Mouse (Mus musculus) kidney, embryonic 14.5 days (tissue): Measurements from ENCODE around the gene Gm42517. TPM values are rescaled to one million over a fixed set of nuclear protein-coding genes. Genes with fewer than 3 reads are reported as not detected.

Experiments
- ATAC-seq: fragments of 200-750 bp; cut with Nextera tagmentation; 2 replicates; pipeline ENCODE4 v1.8.0; 2017; ENCODE audit warnings: moderate number of reproducible peaks, mild to moderate bottlenecking, moderate TSS enrichment, moderate library complexity; ENCODE audit not compliant: low FRiP score, low TSS enrichment
- H3K27ac ChIP-seq: fragments of 300-500 bp; sonication (generic); 2 replicates; pipeline ENCODE4 v1.5.1; 2014; ENCODE audit warnings: low read depth, mild to moderate bottlenecking, low read length, moderate library complexity, mixed read lengths
- H3K27me3 ChIP-seq: fragments of 300-500 bp; sonication (generic); 2 replicates; pipeline ENCODE4 v1.6.1; 2014; ENCODE audit warnings: mild to moderate bottlenecking, low read length; ENCODE audit not compliant: control insufficient read depth, insufficient read depth
- H3K36me3 ChIP-seq: fragments of 300-500 bp; sonication (generic); 2 replicates; pipeline ENCODE4 v1.6.1; 2014; ENCODE audit warnings: low read length, mixed read lengths; ENCODE audit not compliant: control insufficient read depth, insufficient read depth
- H3K4me1 ChIP-seq: fragments of 300-500 bp; sonication (generic); 2 replicates; pipeline ENCODE4 v1.6.1; 2014; ENCODE audit warnings: low read length, mixed read lengths; ENCODE audit not compliant: control insufficient read depth, insufficient read depth
- H3K4me2 ChIP-seq: fragments of 300-500 bp; sonication (generic); replicated peaks from 2 replicates; pipeline ENCODE4 v1.6.1; 2014; ENCODE audit warnings: low read depth, mild to moderate bottlenecking, low read length
- H3K4me3 ChIP-seq: fragments of 300-500 bp; sonication (generic); 2 replicates; pipeline ENCODE4 v1.5.1; 2014; ENCODE audit warnings: mild to moderate bottlenecking, low read length
- H3K9ac ChIP-seq: fragments of 300-500 bp; sonication (generic); 2 replicates; pipeline ENCODE4 v1.6.1; 2014; ENCODE audit warnings: low read depth, mild to moderate bottlenecking, low read length, moderate library complexity
- H3K9me3 ChIP-seq: fragments of 300-500 bp; sonication (generic); 2 replicates; pipeline ENCODE4 v1.6.1; 2016; ENCODE audit warnings: low read length; ENCODE audit not compliant: control insufficient read depth
- WGBS: fragments of 180-500 bp; shearing (Covaris S2); extraction: QIAGEN DNeasy Blood & Tissue Kit; methylation state at CpG from one replicate; pipeline ENCODE4 v1.1.7; 2014; 5-methylcytosine and 5-hydroxymethylcytosine counted together
- polyA plus RNA-seq: library from polyadenylated mRNA; unstranded; fragments of >200 nt; fragmentation: Nextera tagmentation; extraction: Ambion mirVana; gene quantifications from 2 replicates; pipeline ENCODE4 v1.2.1, GENCODE M21; 2014

Gene Gm42517
- polyA plus RNA-seq, 1 experiment from 2014 or later, result not detected

DNA sequence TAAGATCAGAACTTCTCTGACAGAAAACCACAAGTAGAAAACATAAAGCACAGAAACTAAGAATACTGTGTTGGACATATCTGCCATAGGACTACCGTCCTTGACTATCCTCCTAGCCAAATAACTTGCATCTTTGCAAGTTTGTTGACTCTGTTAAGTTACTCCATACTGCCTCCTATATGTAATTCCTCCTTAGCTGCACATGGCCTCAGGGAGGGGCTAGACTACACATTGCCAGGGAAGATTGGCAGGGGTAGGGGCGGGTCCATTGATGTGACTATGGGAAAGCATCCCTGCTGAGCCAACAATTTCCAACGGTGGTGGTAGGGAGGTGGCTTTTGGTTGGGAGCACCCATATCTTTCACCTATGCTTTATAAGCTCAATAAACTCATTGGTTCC is 5.4 kb downstream of the Gm42517 start:
- Histone ChIP-seq H3K36me3 (no peaks in the 10 kb centered on the region), H3K4me2 (no peak overlapping the region), H3K27ac (no peak overlapping the region), H3K4me1 (0 out of 2 replicates have a peak, but pooled peaks cover 7% of the 10 kb centered on the region), H3K27me3 (peaks cover 49% of the 10 kb centered on the region), H3K4me3 (no peak overlapping the region), H3K9ac (no peak overlapping the region), H3K9me3 (no peaks in the 10 kb centered on the region)
- WGBS, result 33% methylated on average over 3 of the region's 3 CpGs
- ATAC-seq, result no peak

DNA sequence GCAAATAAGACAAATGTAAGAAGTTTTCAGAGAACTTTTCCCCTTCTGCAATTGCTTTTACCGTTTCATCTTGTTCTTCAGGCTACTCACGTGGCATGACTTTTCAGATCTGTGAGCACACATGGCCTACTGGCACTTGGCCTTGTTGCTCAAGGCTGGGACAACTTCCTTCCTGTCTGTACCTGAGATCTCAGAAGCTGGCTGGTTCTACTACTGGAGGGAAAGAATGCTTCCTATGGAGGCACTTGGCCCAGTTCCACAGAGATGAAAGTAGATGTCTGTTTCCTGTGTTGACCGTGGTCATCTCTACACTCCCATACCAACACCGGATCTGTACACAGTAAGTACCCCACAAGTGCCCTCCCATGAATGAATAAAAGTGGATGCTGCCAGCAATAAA is 7.5 kb downstream of the Gm42517 start:
- Histone ChIP-seq H3K36me3 (no peaks in the 10 kb centered on the region), H3K9me3 (no peaks in the 10 kb centered on the region), H3K4me2 (no peak overlapping the region), H3K4me3 (no peak overlapping the region), H3K4me1 (no peaks in the 10 kb centered on the region), H3K27me3 (peaks cover 28% of the 10 kb centered on the region), H3K27ac (no peak overlapping the region), H3K9ac (no peak overlapping the region)
- 85% methylated on average over 4 of the region's 4 CpGs for WGBS
- no peak for ATAC-seq

DNA sequence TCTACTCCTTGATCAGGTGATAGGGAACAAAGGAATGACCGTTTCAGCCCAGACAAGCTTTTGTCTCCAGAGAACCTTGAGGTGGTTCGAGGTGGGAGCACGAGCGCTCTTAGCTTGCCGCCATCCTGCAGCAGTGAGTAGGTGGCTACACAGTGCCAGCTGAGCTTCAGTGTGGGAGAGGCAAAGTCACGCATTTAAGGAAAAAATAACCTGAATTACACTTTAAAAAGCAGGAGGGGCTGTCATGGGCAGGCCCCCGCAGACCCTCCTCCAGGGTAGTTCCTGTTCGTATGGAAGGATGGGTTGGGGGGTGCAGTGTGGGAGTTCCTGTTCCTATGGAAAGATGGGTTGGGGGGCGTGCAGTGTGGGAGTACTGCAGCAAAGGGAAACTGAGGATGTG is 8.2 kb downstream of the Gm42517 start:
- H3K36me3 ChIP-seq, result no peaks in the 10 kb centered on the region
- 89% methylated on average over 9 of the region's 9 CpGs for WGBS

DNA sequence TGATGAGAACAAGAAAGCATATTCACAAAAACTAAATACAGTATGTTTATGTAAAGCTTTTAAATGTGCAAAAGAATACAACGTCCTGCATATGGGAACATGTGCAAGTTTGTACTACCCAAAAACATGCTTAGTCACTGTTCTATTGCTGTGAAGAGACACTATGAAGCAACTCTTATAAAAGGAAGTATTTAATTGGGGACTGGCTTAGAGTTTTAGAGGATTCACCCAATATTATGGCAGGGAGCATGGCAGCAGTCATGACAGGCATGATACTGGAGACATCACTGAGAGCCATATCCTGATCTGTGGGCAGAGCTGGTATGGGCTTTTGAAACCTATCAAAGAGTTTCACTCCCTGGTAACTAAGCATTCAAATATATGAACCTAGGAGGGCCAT is 9.9 kb downstream of the Gm42517 start:
- Histone ChIP-seq H3K27me3 (peaks cover 6% of the 10 kb centered on the region; the same call in 1 of the 2 replicates), H3K9ac (no peak overlapping the region), H3K36me3 (no peaks in the 10 kb centered on the region), H3K4me2 (no peak overlapping the region), H3K4me3 (no peak overlapping the region), H3K9me3 (no peaks in the 10 kb centered on the region), H3K4me1 (no peaks in the 10 kb centered on the region), H3K27ac (no peak overlapping the region)
- no peak for ATAC-seq
- WGBS, result 93% methylated on average over 1 of the region's 1 CpGs

More for the DNA sequence above, 8.2 kb downstream of the Gm42517 start:
- H3K4me2 ChIP-seq, result no peak overlapping the region
- peaks cover 21% of the 10 kb centered on the region for H3K27me3 ChIP-seq
- no peaks in the 10 kb centered on the region for H3K9me3 ChIP-seq
- ATAC-seq, result no peak
- H3K4me3 ChIP-seq, result no peak overlapping the region
- no peak overlapping the region for H3K9ac ChIP-seq
- H3K4me1 ChIP-seq, result no peaks in the 10 kb centered on the region
- no peak overlapping the region for H3K27ac ChIP-seq

DNA sequence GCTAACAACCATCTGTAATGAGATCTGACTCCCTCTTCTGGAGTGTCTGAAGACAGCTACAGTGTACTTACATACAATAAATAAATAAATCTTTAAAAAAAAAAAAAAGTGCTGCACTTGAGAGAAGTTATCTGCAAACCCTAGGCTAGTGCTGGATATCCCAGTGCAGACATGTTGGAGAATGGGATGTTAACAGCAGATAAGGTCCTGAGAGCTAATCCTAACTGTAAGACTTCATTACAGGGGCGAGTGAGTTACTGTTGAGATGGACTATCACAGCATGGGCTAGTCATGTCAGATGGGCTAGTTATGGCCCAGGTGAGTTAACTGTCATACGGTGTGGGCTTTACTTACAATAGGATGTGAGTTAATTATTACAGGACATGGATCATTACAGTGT is 13.7 kb downstream of the Gm42517 start:
- Histone ChIP-seq H3K9ac (no peak overlapping the region), H3K9me3 (no peaks in the 10 kb centered on the region), H3K36me3 (peaks cover 6% of the 10 kb centered on the region; the same call in 1 of the 2 replicates), H3K4me1 (no peaks in the 10 kb centered on the region), H3K4me3 (no peak overlapping the region), H3K4me2 (no peak overlapping the region), H3K27me3 (no peaks in the 10 kb centered on the region), H3K27ac (no peak overlapping the region)
- no peak for ATAC-seq
- WGBS, result 81% methylated on average over 2 of the region's 2 CpGs

DNA sequence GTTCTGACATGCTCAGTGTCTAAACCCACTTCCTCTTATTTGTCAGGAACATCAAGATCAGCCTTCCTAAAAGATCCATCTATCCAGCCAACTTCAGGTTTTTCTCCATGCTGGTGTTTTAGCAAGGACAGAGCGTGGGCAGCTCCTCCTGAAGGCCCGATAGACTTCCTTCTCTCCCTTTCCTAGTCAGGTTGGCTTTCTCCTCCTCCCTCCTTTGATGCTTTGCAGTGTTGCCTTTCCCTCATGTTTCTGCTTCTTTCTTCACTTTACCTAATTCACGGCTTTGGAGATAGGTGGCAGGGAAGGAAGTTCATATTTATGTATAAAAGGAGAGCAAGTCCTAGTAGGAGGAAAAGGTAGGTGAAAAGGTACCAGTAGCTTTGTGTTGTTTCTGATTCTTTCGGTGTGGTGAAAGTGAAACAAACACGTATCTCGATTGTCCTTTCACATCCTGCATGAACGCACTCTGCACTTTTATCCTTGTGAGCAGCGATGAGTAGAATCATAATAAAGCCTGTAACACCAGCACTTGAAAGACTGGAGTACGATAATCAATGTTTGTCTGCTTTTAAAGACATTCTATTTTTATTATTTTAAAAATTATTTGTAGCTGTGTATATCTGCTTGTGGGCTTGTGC is 18.1 kb downstream of the Gm42517 start:
- Histone ChIP-seq H3K36me3 (peaks cover 17% of the 10 kb centered on the region; the same call in 1 of the 2 replicates), H3K9me3 (no peaks in the 10 kb centered on the region), H3K4me2 (no peak overlapping the region), H3K9ac (no peak overlapping the region), H3K4me3 (no peak overlapping the region), H3K27me3 (no peaks in the 10 kb centered on the region), H3K4me1 (no peaks in the 10 kb centered on the region), H3K27ac (no peak overlapping the region)
- ATAC-seq, result no peak
- 94% methylated on average over 9 of the region's 9 CpGs for WGBS

DNA sequence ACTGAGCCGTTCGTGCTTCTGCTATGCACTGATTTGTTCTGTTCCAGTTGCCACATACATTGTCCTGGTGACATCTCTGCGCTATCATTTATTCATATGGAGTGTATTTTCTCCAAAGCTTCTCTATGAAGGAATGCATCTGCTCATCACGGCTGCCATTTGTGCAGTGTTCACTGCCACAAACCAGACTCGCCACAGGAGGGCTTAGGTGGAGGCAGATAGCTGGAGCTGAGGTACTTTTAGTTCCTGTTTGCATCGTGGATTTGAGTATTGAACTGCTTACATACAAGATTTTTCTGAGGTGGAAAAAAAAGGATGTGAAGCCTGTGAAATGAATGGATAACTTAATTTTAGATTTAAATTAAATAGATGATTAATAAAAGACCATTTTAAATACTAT is 19.9 kb downstream of the Gm42517 start:
- no peak for ATAC-seq
- no peaks in the 10 kb centered on the region for H3K4me1 ChIP-seq
- H3K9ac ChIP-seq, result no peak overlapping the region
- H3K4me3 ChIP-seq, result no peak overlapping the region
- WGBS, result 89% methylated on average over 6 of the region's 6 CpGs
- H3K9me3 ChIP-seq, result no peaks in the 10 kb centered on the region
- no peak overlapping the region for H3K4me2 ChIP-seq
- no peak overlapping the region for H3K27ac ChIP-seq
- H3K27me3 ChIP-seq, result no peaks in the 10 kb centered on the region
- H3K36me3 ChIP-seq, result peaks cover 21% of the 10 kb centered on the region; the same call in 1 of the 2 replicates

DNA sequence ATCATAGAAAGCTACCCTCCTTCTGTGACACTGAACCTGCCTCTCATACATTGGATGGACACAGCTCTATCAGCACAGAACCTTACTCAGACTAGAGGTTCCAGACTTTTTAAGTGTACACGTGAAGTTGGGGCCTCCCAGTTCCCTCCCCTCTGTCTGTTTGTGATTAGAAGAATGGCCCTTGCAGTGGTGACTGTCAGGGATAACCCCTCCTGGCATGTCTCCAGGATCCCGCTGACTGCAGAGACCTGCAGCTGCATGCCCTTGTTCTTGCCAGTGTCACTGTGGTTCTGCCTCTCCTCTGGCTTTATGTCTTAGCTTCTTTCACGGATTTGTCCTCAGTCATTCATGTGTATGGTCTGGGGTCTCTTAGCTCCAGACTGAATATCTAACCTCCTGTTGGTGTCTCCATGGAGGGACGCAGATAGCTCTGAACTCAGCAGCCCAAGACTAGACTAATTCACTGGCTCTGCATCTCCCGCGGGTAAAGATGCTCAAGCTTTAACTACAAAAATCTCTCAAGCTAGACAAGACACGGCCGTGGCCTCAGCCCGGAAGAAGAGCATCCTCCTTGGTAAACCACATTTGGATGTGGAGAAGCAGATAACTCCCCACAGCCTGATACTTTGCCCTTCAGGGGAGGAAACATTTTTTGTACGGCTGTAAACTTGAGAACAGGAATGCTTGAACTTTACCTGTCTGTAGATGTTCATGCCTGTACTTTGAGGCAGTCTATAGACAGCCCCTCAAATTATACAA is 22.2 kb downstream of the Gm42517 start:
- Histone ChIP-seq H3K9ac (no peak overlapping the region), H3K4me2 (no peak overlapping the region), H3K27ac (no peak overlapping the region), H3K27me3 (no peaks in the 10 kb centered on the region), H3K4me1 (no peaks in the 10 kb centered on the region), H3K36me3 (peaks cover 21% of the 10 kb centered on the region; the same call in 1 of the 2 replicates), H3K4me3 (no peak overlapping the region), H3K9me3 (no peaks in the 10 kb centered on the region)
- ATAC-seq, result no peak
- WGBS, result 89% methylated on average over 10 of the region's 10 CpGs

DNA sequence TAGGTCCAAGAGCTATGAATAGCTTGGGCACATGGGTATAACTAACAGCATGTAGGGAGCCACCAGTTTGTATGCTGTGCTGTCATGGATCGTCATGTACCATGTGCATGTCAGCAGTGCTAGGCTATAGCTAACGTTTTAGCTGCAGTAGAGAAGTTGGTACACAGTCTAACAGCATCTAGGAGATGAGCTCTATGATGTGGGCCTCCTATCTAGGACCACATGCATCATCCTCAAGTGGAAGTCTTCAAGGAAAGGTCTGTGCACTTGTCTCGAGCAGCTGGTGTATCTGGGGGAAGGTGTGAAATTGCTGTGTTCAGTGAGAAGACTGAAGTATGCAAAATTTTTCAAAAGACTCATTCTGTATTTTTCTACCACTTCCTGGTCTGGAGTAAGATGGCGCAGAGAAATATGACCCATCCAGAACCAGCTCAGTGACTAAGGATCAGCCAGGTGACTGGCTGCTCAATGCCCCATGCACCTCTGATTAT is 24.0 kb downstream of the Gm42517 start:
- no peak overlapping the region for H3K27ac ChIP-seq
- H3K4me3 ChIP-seq, result no peak overlapping the region
- 91% methylated on average over 4 of the region's 4 CpGs for WGBS
- H3K27me3 ChIP-seq, result no peaks in the 10 kb centered on the region
- peaks cover 18% of the 10 kb centered on the region for H3K36me3 ChIP-seq
- no peak overlapping the region for H3K4me2 ChIP-seq
- no peaks in the 10 kb centered on the region for H3K9me3 ChIP-seq
- no peaks in the 10 kb centered on the region for H3K4me1 ChIP-seq
- no peak for ATAC-seq
- H3K9ac ChIP-seq, result no peak overlapping the region
